Mouse (Mus musculus): ENCODE results near the gene Grasp. TPM values are rescaled to one million over a fixed set of nuclear protein-coding genes. Genes with fewer than 3 reads are reported as not detected.

Gene Grasp
- total and polyA plus RNA-seq, 3 experiments, result 7.6 to 11.5 (median 10.9) TPM

- Histone ChIP-seq H3K27ac (peak overlapping the region; percentile 91), H3K79me2 (replicated peaks; ENCODE audit: control insufficient read depth, insufficient read depth, low read length) (no peaks in the 10 kb centered on the region), H3K4me1 (ENCODE audit: control insufficient read depth, insufficient read depth, low read length) (peaks cover 2% of the 10 kb centered on the region), H3K36me3 (ENCODE audit: control insufficient read depth, insufficient read depth, low read length) (no peaks in the 10 kb centered on the region), H3K9ac (ENCODE audit: low read depth, low read length) (peak overlapping the region; percentile 30; the same call in 1 of the 2 replicates), H3K27me3 (ENCODE audit: control insufficient read depth, insufficient read depth, low read length) (no peaks in the 10 kb centered on the region), H3K4me3 (no peak overlapping the region)
- TF ChIP-seq POLR2A (IDR thresholded peaks at IDR 0.05; ENCODE audit: insufficient read depth, low read depth, low read length), result no peak
- no peak for TF ChIP-seq CTCF (IDR thresholded peaks at IDR 0.05)
- no peak for TF ChIP-seq EP300 (IDR thresholded peaks at IDR 0.05; ENCODE audit: insufficient read depth, low read depth, low read length)
- DNase-seq, result peak in 1 of 2 experiments; percentile 21
- intact Hi-C loops (cut with DNase I), result loop anchor here (1.0 kb wide), 1 partner anchor 41 kb away; no protein-coding TSS in a partner anchor
- 60% methylated on average over 9 of the region's 9 CpGs for WGBS
These were observed 17.9 kb downstream of the Grasp start for GRCm38 (mm10) chr15:101241853-101242252.

DNA sequence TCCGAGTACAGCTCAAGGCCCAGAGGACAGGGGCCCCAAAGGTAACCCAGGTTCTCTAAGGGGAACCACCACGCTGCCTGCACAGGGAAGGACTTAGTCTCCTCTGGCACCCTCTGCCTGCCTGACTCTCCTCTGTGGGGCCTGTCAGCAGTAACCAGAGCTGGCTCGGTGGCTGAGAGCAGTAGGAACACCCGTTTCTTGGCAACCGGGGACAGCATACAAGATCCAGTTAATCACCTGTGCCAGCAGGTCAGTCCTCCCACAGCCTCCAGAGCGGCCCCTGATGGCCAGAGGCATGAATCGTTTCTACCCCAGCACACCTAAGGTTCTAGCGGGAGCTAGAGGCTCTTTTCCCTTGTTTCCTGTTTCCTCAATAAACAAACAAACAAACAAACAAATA, 18.7 kb downstream of the Grasp start:
- Histone ChIP-seq H3K36me3 (ENCODE audit: control insufficient read depth, insufficient read depth, low read length) (no peaks in the 10 kb centered on the region; the same call in 1 of the 2 replicates), H3K4me3 (no peak overlapping the region), H3K9ac (ENCODE audit: low read depth, low read length) (no peak overlapping the region), H3K27ac (peak overlapping the region; percentile 91), H3K27me3 (ENCODE audit: control insufficient read depth, insufficient read depth, low read length) (no peaks in the 10 kb centered on the region), H3K4me1 (ENCODE audit: control insufficient read depth, insufficient read depth, low read length) (peaks cover 6% of the 10 kb centered on the region), H3K79me2 (replicated peaks; ENCODE audit: control insufficient read depth, insufficient read depth, low read length) (no peaks in the 10 kb centered on the region)
- TF ChIP-seq EP300 (IDR thresholded peaks at IDR 0.05; ENCODE audit: insufficient read depth, low read depth, low read length) (peak; percentile 77), POLR2A (IDR thresholded peaks at IDR 0.05; ENCODE audit: insufficient read depth, low read depth, low read length) (peak; percentile 52), CTCF (IDR thresholded peaks at IDR 0.05) (peak; percentile 74)
- WGBS, result 29% methylated on average over 8 of the region's 8 CpGs
- intact Hi-C loops (cut with DNase I), result no loop called here
- DNase-seq, result peak; percentile 64 to 83

- Histone ChIP-seq H3K27ac (no peak overlapping the region), H3K79me2 (replicated peaks; ENCODE audit: control insufficient read depth, insufficient read depth, low read length) (no peaks in the 10 kb centered on the region), H3K27me3 (ENCODE audit: control insufficient read depth, insufficient read depth, low read length) (no peaks in the 10 kb centered on the region), H3K9ac (ENCODE audit: low read depth, low read length) (no peak overlapping the region), H3K36me3 (ENCODE audit: control insufficient read depth, insufficient read depth, low read length) (no peaks in the 10 kb centered on the region; the same call in 1 of the 2 replicates), H3K4me3 (no peak overlapping the region), H3K4me1 (ENCODE audit: control insufficient read depth, insufficient read depth, low read length) (peaks cover 13% of the 10 kb centered on the region)
- intact Hi-C loops (cut with DNase I), result no loop called here
- 81% methylated on average over 3 of the region's 3 CpGs for WGBS
- TF ChIP-seq POLR2A (IDR thresholded peaks at IDR 0.05; ENCODE audit: insufficient read depth, low read depth, low read length) (no peak), EP300 (IDR thresholded peaks at IDR 0.05; ENCODE audit: insufficient read depth, low read depth, low read length) (no peak), CTCF (IDR thresholded peaks at IDR 0.05) (no peak)
- DNase-seq, result no peak
These were observed 20.0 kb downstream of the Grasp start for GRCm38 (mm10) chr15:101244012-101244411.

GRCm38 (mm10) chr15:101246231-101247154, 22.5 kb downstream of the Grasp start:
- Histone ChIP-seq H3K9ac (ENCODE audit: low read depth, low read length) (peak overlapping the region; percentile 37), H3K4me1 (ENCODE audit: control insufficient read depth, insufficient read depth, low read length) (peaks cover 13% of the 10 kb centered on the region), H3K4me3 (peak overlapping the region; percentile 31), H3K27me3 (ENCODE audit: control insufficient read depth, insufficient read depth, low read length) (no peaks in the 10 kb centered on the region), H3K27ac (peak overlapping the region; percentile 93), H3K79me2 (replicated peaks; ENCODE audit: control insufficient read depth, insufficient read depth, low read length) (no peaks in the 10 kb centered on the region), H3K36me3 (ENCODE audit: control insufficient read depth, insufficient read depth, low read length) (no peaks in the 10 kb centered on the region; the same call in 1 of the 2 replicates)
- WGBS, result 1% methylated on average over 56 of the region's 56 CpGs
- intact Hi-C loops (cut with DNase I), result loop anchor here (1.0 kb wide), 1 partner anchor 20 kb away; no protein-coding TSS in a partner anchor
- TF ChIP-seq EP300 (IDR thresholded peaks at IDR 0.05; ENCODE audit: insufficient read depth, low read depth, low read length) (peak; percentile 73), POLR2A (IDR thresholded peaks at IDR 0.05; ENCODE audit: insufficient read depth, low read depth, low read length) (peak; percentile 59), CTCF (IDR thresholded peaks at IDR 0.05) (peak; percentile 69)
- DNase-seq, result peak; percentile 96 to 99

- H3K9ac ChIP-seq (ENCODE audit: low read depth, low read length), result no peak overlapping the region
- no peaks in the 10 kb centered on the region for H3K27me3 ChIP-seq (ENCODE audit: control insufficient read depth, insufficient read depth, low read length)
- H3K4me3 ChIP-seq, result no peak overlapping the region
- no peak for TF ChIP-seq CTCF (IDR thresholded peaks at IDR 0.05)
- TF ChIP-seq POLR2A (IDR thresholded peaks at IDR 0.05; ENCODE audit: insufficient read depth, low read depth, low read length), result no peak
- no peak for TF ChIP-seq EP300 (IDR thresholded peaks at IDR 0.05; ENCODE audit: insufficient read depth, low read depth, low read length)
- no peaks in the 10 kb centered on the region for H3K79me2 ChIP-seq (replicated peaks; ENCODE audit: control insufficient read depth, insufficient read depth, low read length)
- H3K27ac ChIP-seq, result peak overlapping the region; percentile 93
- H3K4me1 ChIP-seq (ENCODE audit: control insufficient read depth, insufficient read depth, low read length), result peaks cover 13% of the 10 kb centered on the region
- 58% methylated on average over 1 of the region's 1 CpGs for WGBS
- peak in 1 of 2 experiments; percentile 38 for DNase-seq
- no peaks in the 10 kb centered on the region; the same call in 1 of the 2 replicates for H3K36me3 ChIP-seq (ENCODE audit: control insufficient read depth, insufficient read depth, low read length)
- intact Hi-C loops (cut with DNase I), result loop anchor here (1.0 kb wide), 1 partner anchor 19 kb away; no protein-coding TSS in a partner anchor
These were observed 23.1 kb downstream of the Grasp start for GRCm38 (mm10) chr15:101247155-101247498.

Measured in heart, adult 2 months (tissue).